Mouse (Mus musculus): ENCODE data around the gene Tns3. TPM values are rescaled to one million over a fixed set of nuclear protein-coding genes. Genes with fewer than 3 reads are reported as not detected.

Gene Tns3
- total RNA-seq, 2 experiments from 2014 or later = 1.7 to 6.3 TPM

DNA sequence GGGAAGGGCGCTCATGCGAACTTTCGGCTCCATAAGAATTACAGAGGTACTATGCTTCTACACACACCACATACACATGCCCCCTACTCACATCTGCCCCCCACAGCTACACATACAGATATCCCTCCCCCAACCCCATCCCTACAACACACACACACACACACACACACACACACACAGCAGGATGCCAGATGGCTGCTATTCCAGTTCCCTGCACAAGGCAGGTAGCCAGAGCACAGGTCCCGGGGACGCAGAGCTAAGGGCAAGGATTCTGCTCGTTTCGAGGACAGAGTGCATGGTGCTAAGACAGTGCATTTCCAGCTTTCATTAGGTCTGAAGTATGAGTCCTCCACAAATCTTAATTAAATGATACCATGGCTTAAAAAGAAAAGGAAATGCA lies 168.5 kb downstream of the Tns3 start:
- ATAC-seq (replicated peaks; ENCODE audit: low FRiP score, poor library complexity, severe bottlenecking) = no peak

DNA sequence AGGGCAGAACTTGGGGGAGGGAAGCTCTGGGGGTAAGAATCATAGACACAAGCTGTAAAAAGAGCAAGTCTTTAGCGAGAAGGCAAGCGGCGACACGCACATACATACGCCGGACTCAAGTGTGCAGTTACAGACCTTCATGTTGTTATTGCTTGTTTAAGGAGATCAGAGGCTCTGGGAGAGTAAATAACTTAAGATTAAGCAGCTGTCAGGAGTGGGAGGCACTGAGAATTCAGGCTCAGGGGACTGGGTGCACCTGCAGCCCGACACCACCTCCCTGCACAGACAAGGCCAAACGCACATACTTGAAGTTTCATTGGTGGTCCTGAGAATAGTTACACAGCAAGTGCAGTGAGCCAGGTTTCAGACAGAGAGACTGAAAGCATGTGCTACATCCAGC lies 169.3 kb downstream of the Tns3 start:
- no peak for ATAC-seq (replicated peaks; ENCODE audit: low FRiP score, poor library complexity, severe bottlenecking)

- ATAC-seq (replicated peaks; ENCODE audit: low FRiP score, poor library complexity, severe bottlenecking) = no peak
Measured at GRCm38 (mm10) chr11:8493931-8494490, 170.3 kb downstream of the Tns3 start.

GRCm38 (mm10) chr11:8492332-8492731 lies 172.0 kb downstream of the Tns3 start:
- ATAC-seq (replicated peaks; ENCODE audit: low FRiP score, poor library complexity, severe bottlenecking) = no peak

DNA sequence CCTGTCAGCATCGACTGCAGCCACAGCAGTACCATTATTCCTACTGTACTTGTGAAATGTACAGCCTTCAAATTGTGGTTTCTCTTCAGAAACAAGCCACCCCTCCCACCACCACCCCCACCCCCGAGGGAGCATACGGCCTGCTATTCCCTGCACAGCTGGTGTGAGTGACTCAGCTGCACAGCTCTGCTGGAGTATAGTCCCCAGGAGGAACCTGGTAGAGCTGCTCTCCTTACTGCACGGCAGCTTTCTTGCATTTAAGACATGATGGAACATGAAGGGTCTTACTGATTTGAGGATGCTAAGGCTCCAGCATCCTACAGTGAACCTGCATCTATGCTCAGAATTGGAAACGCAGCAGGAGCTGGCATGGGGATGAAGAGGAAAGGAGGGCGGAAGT lies 176.1 kb downstream of the Tns3 start:
- ATAC-seq (replicated peaks; ENCODE audit: low FRiP score, poor library complexity, severe bottlenecking) = no peak

GRCm38 (mm10) chr11:8486552-8486951 lies 177.8 kb downstream of the Tns3 start:
- no peak for ATAC-seq (replicated peaks; ENCODE audit: low FRiP score, poor library complexity, severe bottlenecking)

DNA sequence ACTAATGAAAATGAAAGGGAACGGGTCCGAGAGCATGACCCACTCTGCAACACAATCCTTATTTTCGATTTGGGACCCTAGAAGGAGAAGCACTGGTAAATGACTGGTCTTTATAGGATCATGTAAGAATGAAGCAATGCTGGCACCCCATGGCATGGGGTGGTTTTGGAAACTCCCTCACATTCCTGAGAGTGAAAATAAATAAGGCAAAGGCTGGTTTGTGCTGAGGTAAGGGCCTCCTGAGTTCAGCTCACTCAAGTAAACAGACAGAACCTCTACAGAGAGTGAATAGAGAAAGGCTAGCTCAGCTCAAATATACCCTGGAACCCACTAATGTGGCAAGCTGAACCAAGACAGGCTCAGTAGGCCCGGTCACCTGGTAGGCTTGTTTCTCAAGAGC lies 179.8 kb downstream of the Tns3 start:
- ATAC-seq (replicated peaks; ENCODE audit: low FRiP score, poor library complexity, severe bottlenecking) = no peak

GRCm38 (mm10) chr11:8482721-8483120 lies 181.6 kb downstream of the Tns3 start:
- ATAC-seq (replicated peaks; ENCODE audit: low FRiP score, poor library complexity, severe bottlenecking) = no peak

- ATAC-seq (replicated peaks; ENCODE audit: low FRiP score, poor library complexity, severe bottlenecking) = no peak
Measured at GRCm38 (mm10) chr11:8481962-8482361, 182.4 kb downstream of the Tns3 start.

GRCm38 (mm10) chr11:8481529-8481928 lies 182.8 kb downstream of the Tns3 start:
- no peak for ATAC-seq (replicated peaks; ENCODE audit: low FRiP score, poor library complexity, severe bottlenecking)

DNA sequence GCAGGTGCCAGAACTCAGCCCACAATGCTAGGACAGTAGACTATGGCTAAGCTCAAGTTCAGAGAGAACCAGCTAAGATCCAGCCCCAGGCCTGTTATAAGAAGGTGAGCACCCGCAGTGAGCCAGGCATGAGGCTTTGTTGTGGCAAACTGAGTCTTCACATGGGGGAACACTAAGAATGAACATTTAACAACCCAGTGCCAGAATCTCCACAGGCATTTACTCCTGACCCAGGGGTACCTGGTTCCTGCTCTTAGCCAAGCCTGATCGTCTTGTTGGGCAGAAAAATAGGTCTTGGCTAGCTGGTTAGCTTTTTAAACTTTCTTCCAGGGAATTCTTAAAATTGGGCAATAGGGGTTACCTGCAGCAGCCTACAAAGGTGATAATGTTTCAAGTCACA lies 184.5 kb downstream of the Tns3 start:
- ATAC-seq (replicated peaks; ENCODE audit: low FRiP score, poor library complexity, severe bottlenecking) = no peak

GRCm38 (mm10) chr11:8479313-8479712 lies 185.0 kb downstream of the Tns3 start:
- no peak for ATAC-seq (replicated peaks; ENCODE audit: low FRiP score, poor library complexity, severe bottlenecking)

DNA sequence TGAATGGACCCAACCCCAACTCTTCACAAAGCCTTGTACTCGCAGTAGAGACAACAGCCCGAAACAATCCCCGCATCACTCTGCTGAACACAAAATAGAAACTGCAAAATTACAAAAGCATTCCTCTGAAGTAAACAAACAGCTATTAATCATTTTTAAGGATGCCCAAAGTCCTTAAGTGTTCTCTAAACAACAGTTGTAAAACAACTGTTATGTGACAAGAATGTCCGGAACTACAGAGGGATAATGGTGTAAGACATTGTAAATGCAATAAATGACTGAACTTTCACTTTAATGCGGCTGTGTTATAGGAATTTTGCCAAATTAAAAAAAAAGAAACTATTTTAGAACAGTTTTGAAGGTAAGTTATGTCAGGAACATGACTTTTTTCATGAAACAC lies 190.7 kb downstream of the Tns3 start:
- ATAC-seq (replicated peaks; ENCODE audit: low FRiP score, poor library complexity, severe bottlenecking) = no peak

DNA sequence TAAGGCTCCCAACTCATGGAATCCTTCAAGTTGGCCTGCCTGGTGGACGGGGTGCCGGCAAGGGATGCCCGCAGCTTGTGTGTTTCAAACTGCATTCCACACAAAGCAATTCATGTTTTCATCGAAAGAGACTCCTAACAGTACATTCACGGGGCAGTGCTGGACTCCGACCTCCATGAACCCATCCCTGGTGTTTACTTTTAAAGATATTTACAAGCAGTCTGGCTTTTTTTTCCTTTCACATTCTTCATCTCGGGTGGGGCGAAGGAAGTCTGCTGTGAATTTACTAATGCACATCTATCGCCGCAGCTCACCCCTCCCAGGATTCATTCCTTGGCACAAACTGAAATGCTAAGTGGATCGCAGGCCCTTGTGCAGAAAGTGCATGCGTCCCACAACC lies 191.9 kb downstream of the Tns3 start:
- no peak for ATAC-seq (replicated peaks; ENCODE audit: low FRiP score, poor library complexity, severe bottlenecking)

- no peak for ATAC-seq (replicated peaks; ENCODE audit: low FRiP score, poor library complexity, severe bottlenecking)
Measured at GRCm38 (mm10) chr11:8471535-8471934, 192.8 kb downstream of the Tns3 start.

- no peak for ATAC-seq (replicated peaks; ENCODE audit: low FRiP score, poor library complexity, severe bottlenecking)
Measured at GRCm38 (mm10) chr11:8469537-8469936, 194.8 kb downstream of the Tns3 start.

GRCm38 (mm10) chr11:8468161-8469091 lies 195.9 kb downstream of the Tns3 start:
- ATAC-seq (replicated peaks; ENCODE audit: low FRiP score, poor library complexity, severe bottlenecking) = no peak

- no peak for ATAC-seq (replicated peaks; ENCODE audit: low FRiP score, poor library complexity, severe bottlenecking)
Measured at GRCm38 (mm10) chr11:8467403-8468160, 196.8 kb downstream of the Tns3 start.

GRCm38 (mm10) chr11:8463866-8464265 lies 200.5 kb downstream of the Tns3 start:
- ATAC-seq (replicated peaks; ENCODE audit: low FRiP score, poor library complexity, severe bottlenecking) = no peak

DNA sequence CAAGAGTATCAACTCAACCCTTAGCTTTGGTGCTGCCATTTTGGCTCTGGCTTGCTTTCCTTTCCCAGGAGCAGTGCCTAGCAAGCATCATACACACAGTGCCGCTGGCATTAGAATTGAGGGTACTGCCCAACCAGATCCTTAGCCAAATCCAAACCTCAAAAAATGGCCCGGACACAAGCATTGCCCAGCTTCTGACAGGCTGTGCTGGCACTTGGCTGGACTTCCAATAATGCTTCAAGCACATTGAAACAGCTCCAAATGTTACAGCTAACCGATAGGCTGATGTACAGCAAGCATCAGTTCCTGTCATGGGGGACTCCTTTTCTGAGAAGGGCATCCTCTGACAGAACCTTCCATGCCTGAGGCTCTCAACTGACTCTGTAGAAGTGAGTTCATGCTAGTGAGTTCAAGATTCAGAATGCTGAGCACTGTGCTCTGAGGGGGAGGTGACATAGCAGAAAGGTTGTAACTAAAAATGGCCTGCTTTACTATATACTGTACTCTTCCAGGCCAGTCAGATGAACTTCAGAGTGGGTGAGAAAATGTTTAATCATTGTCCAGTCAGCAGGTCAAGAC lies 201.4 kb downstream of the Tns3 start:
- no peak for ATAC-seq (replicated peaks; ENCODE audit: low FRiP score, poor library complexity, severe bottlenecking)

All from erythroid progenitor cell, adult 5-6 weeks (primary cell).